Mouse (Mus musculus) heart, embryonic 15.5 days (tissue): Measurements from ENCODE around the gene Olfr935. TPM values are rescaled to one million over a fixed set of nuclear protein-coding genes. Genes with fewer than 3 reads are reported as not detected.

Experiments
- ATAC-seq: fragments of 200-750 bp; cut with Nextera tagmentation; replicated peaks from 2 replicates; pipeline ENCODE4 v1.8.0; 2017; ENCODE audit warnings: low read depth, moderate TSS enrichment; ENCODE audit not compliant: insufficient number of reproducible peaks, insufficient read depth, low FRiP score
- H3K27ac ChIP-seq: fragments of 300-500 bp; sonication (generic); 2 replicates; pipeline ENCODE4 v1.5.1; 2015; ENCODE audit warnings: mild to moderate bottlenecking, inconsistent platforms
- H3K27me3 ChIP-seq: fragments of 300-500 bp; sonication (generic); 2 replicates; pipeline ENCODE4 v1.6.1; 2015; ENCODE audit warnings: inconsistent platforms
- H3K36me3 ChIP-seq: fragments of 300-500 bp; sonication (generic); 2 replicates; pipeline ENCODE4 v1.6.1; 2015; ENCODE audit warnings: mild to moderate bottlenecking, inconsistent platforms
- H3K4me1 ChIP-seq: fragments of 300-500 bp; sonication (generic); replicated peaks from 2 replicates; pipeline ENCODE4 v1.6.1; 2015; ENCODE audit warnings: inconsistent platforms
- H3K4me2 ChIP-seq: fragments of 300-500 bp; sonication (generic); 2 replicates; pipeline ENCODE4 v1.6.1; 2015; ENCODE audit warnings: inconsistent platforms, mild to moderate bottlenecking, moderate library complexity
- H3K4me3 ChIP-seq: fragments of 300-500 bp; sonication (generic); 2 replicates; pipeline ENCODE4 v1.5.1; 2015; ENCODE audit warnings: mild to moderate bottlenecking, inconsistent platforms
- H3K9ac ChIP-seq: fragments of 300-500 bp; sonication (generic); 2 replicates; pipeline ENCODE4 v1.6.1; 2015; ENCODE audit warnings: mild to moderate bottlenecking, inconsistent platforms
- H3K9me3 ChIP-seq: fragments of 300-500 bp; sonication (generic); replicated peaks from 2 replicates; pipeline ENCODE4 v1.6.1; 2016; ENCODE audit warnings: inconsistent platforms
- WGBS: fragments of 180-500 bp; shearing (Covaris S2); methylation state at CpG from one replicate; pipeline ENCODE4 v1.1.7; 2015; ENCODE audit warnings: mixed read lengths; 5-methylcytosine and 5-hydroxymethylcytosine counted together
- microRNA-seq: library from miRNA; unstranded; fragments of <30 nt; microRNA quantifications from one replicate; pipeline ENCODE4, GENCODE M21; 2016
- polyA plus RNA-seq: library from polyadenylated mRNA; unstranded; fragments of >200 nt; fragmentation: Nextera tagmentation; extraction: Ambion mirVana; gene quantifications from 2 replicates; pipeline ENCODE4 v1.2.1, GENCODE M21; 2015

Gene Olfr935
- not detected in 2 replicates for polyA plus RNA-seq

- Histone ChIP-seq H3K4me2 (no peak within 1 kb of the TSS), H3K9me3 (no peaks in the 10 kb centered on the region), H3K9ac (no peak within 1 kb of the TSS), H3K4me3 (no peak within 1 kb of the TSS), H3K4me1 (no peaks in the 10 kb centered on the region), H3K27me3 (no peaks in the 10 kb centered on the region), H3K27ac (no peak within 1 kb of the TSS), H3K36me3 (no peaks in the 10 kb centered on the region)
- WGBS: 73% methylated on average over 2 of the region's 2 CpGs
- no peak for ATAC-seq
Measured at GRCm38 (mm10) chr9:38999583-38999982, at the start of gene Olfr935. Olfr935 (minus strand) TSS chr9:38999683.

- Histone ChIP-seq H3K36me3 (no peaks in the 10 kb centered on the region), H3K27me3 (no peaks in the 10 kb centered on the region), H3K4me1 (no peaks in the 10 kb centered on the region), H3K4me2 (no peak within 1 kb of the TSS), H3K9me3 (no peaks in the 10 kb centered on the region), H3K27ac (no peak within 1 kb of the TSS), H3K4me3 (no peak within 1 kb of the TSS), H3K9ac (no peak within 1 kb of the TSS)
- WGBS: 67% methylated on average over 1 of the region's 1 CpGs
- no peak for ATAC-seq
Measured at GRCm38 (mm10) chr9:39023277-39023676, 23.8 kb upstream of the Olfr935 start, which contains the start of gene Olfr146. Olfr146 (minus strand) TSS chr9:39023377.

GRCm38 (mm10) chr9:38988215-38988614 is 11.3 kb downstream of the Olfr935 start, which contains the start of gene Olfr934:
Olfr934 (minus strand) TSS chr9:38988315.
- Histone ChIP-seq H3K4me2 (no peak within 1 kb of the TSS), H3K27ac (no peak within 1 kb of the TSS), H3K27me3 (no peaks in the 10 kb centered on the region), H3K9ac (no peak within 1 kb of the TSS), H3K4me3 (no peak within 1 kb of the TSS), H3K36me3 (no peaks in the 10 kb centered on the region), H3K9me3 (no peaks in the 10 kb centered on the region), H3K4me1 (no peaks in the 10 kb centered on the region)
- no peak for ATAC-seq
- WGBS: 81% methylated on average over 2 of the region's 2 CpGs

- 70% methylated on average over 4 of the region's 4 CpGs for WGBS
- no peak within 1 kb of the TSS for H3K27ac ChIP-seq
- H3K36me3 ChIP-seq: no peaks in the 10 kb centered on the region
- no peaks in the 10 kb centered on the region for H3K4me1 ChIP-seq
- H3K4me2 ChIP-seq: no peak within 1 kb of the TSS
- no peaks in the 10 kb centered on the region for H3K9me3 ChIP-seq
- H3K9ac ChIP-seq: no peak within 1 kb of the TSS
- H3K27me3 ChIP-seq: no peaks in the 10 kb centered on the region
- ATAC-seq: no peak
- no peak within 1 kb of the TSS for H3K4me3 ChIP-seq
Measured at GRCm38 (mm10) chr9:38972013-38972412, 27.5 kb downstream of the Olfr935 start, which contains the start of gene Olfr933. Olfr933 (plus strand) TSS chr9:38972313.

GRCm38 (mm10) chr9:38954124-38954416 is 45.4 kb downstream of the Olfr935 start:
- Histone ChIP-seq H3K4me1 (no peaks in the 10 kb centered on the region), H3K36me3 (no peaks in the 10 kb centered on the region), H3K9me3 (no peaks in the 10 kb centered on the region), H3K4me2 (no peak overlapping the region), H3K4me3 (no peak overlapping the region), H3K27ac (no peak overlapping the region), H3K9ac (no peak overlapping the region), H3K27me3 (no peaks in the 10 kb centered on the region)
- WGBS: 64% methylated on average over 4 of the region's 4 CpGs
- no peak for ATAC-seq

GRCm38 (mm10) chr9:38953401-38954123 is 45.9 kb downstream of the Olfr935 start:
- WGBS: 55% methylated on average over 7 of the region's 7 CpGs
- no peak overlapping the region for H3K4me2 ChIP-seq
- H3K9me3 ChIP-seq: no peaks in the 10 kb centered on the region
- no peak overlapping the region for H3K27ac ChIP-seq
- no peak for ATAC-seq
- no peak overlapping the region for H3K4me3 ChIP-seq
- H3K9ac ChIP-seq: no peak overlapping the region
- no peaks in the 10 kb centered on the region for H3K36me3 ChIP-seq
- no peaks in the 10 kb centered on the region for H3K4me1 ChIP-seq
- H3K27me3 ChIP-seq: no peaks in the 10 kb centered on the region

Small RNA genes lying within 50 kb of the gene (microRNA-seq; reads per million reads assigned to microRNA genes)
- not detected for gene Gm25529

Other genes starting within 250 kb of the Olfr935 start
- 0.03 TPM in 1 of 2 replicates, not detected in the other for gene Olfr920, start 247.4 kb downstream of the Olfr935 start, polyA plus RNA-seq
- not detected in 2 replicates for gene Olfr921, start 226.6 kb downstream of the Olfr935 start, polyA plus RNA-seq
- gene Olfr922, start 185.1 kb downstream of the Olfr935 start, polyA plus RNA-seq: not detected in 2 replicates
- gene Olfr923, start 173.1 kb downstream of the Olfr935 start, polyA plus RNA-seq: not detected in 2 replicates
- gene Olfr924, start 155.2 kb downstream of the Olfr935 start, polyA plus RNA-seq: not detected in 2 replicates
- gene Olfr26, start 144.6 kb downstream of the Olfr935 start, polyA plus RNA-seq: not detected in 2 replicates
- gene Olfr926, start 122.6 kb downstream of the Olfr935 start, polyA plus RNA-seq: not detected in 2 replicates
- not detected in 2 replicates for gene Olfr930, start 69.9 kb downstream of the Olfr935 start, polyA plus RNA-seq
- gene Olfr933, start 27.4 kb downstream of the Olfr935 start, polyA plus RNA-seq: not detected in 2 replicates
- gene Olfr934, start 11.4 kb downstream of the Olfr935 start, polyA plus RNA-seq: not detected in 2 replicates
- not detected in 2 replicates for gene Olfr146, start 23.7 kb upstream of the Olfr935 start, polyA plus RNA-seq
- not detected in 2 replicates for gene Olfr937, start 65.3 kb upstream of the Olfr935 start, polyA plus RNA-seq
- not detected in 2 replicates for gene Olfr938, start 79.2 kb upstream of the Olfr935 start, polyA plus RNA-seq
- gene Olfr27, start 128.4 kb upstream of the Olfr935 start, polyA plus RNA-seq: not detected in 2 replicates
- not detected in 2 replicates for gene Olfr943, start 166.6 kb upstream of the Olfr935 start, polyA plus RNA-seq
- not detected in 2 replicates for gene Olfr944, start 202.2 kb upstream of the Olfr935 start, polyA plus RNA-seq